Mouse (Mus musculus) adrenal gland, adult 8-10 months (tissue): ENCODE data around the gene Camta1. TPM values are rescaled to one million over a fixed set of nuclear protein-coding genes. Genes with fewer than 3 reads are reported as not detected.

Source experiments
- DNase-seq: peaks from one replicate; pipeline ENCODE4 v3.0.0; 2022
- total RNA-seq, 4 experiments: library from RNA; stranded (reverse); gene quantifications; 2 replicates each; pipeline ENCODE4 v1.2.4; 2022

Camta1 gene
- total RNA-seq, 4 experiments from 2014 or later = 23.6 to 59.6 (median 36.5) TPM

DNA sequence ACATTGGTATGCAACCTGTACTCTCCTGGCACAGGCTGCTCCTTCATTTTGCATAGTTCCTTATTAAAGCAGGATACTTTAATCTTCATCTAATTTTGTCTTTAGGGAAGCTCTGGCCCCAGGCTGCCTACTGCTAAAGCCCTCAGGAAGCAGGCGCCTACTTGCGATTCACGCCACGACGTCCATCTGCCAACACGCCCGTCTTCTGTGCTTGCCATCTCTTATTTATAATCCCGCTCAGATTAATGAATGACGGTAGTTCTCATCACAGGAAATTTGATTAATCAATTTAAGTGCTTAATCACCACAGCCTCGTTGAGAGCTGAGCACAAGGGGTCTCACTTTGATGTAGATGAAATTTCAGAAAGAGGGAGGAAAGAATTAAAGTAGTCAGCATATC is 546.0 kb downstream of the Camta1 start:
- DNase-seq = no peak

DNA sequence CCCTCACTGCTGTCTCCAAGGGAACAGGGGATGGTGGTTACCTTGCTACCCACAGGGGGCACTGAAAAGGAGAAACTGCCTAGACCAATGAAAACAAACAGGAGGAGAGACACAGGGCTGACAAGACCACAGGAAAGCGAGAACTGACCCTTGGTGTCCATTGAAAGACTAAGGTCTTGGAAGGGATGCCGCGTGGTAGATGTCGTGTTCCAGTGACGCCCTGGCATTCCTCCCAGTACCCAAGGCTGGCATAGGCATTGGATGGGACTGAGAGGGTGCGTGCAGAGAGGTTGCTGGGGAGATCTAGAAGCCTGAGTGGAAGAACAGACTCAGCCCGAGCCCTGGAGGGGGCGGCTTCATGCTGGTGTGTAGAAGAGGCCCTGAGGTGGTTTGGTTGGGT is 550.9 kb downstream of the Camta1 start:
- no peak for DNase-seq

DNA sequence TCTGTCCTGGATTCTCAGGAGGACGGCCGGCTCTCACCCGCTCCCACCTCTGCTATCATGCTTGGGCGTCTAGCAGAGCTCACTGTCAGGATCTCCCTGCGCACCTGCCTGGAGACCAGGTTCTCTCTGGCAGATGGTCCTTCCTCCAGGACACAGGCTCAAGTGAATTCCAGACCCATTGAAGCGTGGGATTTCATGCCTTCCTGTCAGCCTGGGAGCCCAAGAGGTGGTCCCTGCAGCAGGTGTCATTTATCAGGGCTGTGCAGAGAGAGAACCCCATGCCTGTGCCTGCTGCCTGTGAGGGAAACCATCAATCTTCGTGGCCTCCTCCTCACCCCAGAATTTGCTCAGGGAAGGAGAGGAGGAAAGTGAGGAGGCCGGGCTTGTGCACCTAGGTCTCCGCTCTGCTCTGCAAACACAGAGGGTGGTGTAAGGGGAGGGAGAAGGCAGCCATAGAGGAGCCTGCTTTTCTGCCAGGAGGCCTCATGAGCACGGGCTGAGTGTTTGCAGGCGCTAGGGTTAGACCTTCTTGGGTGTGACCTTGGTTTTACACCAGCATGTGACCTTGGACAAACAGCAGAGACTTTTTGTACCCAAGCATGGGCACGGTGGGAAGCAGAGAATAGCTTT is 551.5 kb downstream of the Camta1 start:
- no peak for DNase-seq

DNA sequence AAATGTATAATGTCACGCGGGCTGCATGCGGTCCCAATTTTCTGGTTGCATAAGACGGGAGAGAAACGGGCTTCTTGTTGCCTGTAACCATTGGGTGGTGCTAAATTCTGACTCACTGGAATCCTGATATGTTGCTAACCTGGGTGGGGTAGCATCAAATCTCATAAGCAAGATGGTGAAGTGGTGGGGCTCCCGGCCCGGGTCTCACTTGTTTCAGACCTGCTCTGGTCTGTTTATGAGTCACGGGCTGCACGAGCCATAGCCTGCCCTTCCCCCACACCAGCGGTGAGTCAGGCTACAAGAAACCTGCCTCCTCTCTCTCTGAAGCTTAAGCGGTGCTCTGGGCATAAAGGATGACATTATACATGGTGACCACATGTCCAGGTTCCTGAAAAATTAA is 554.8 kb downstream of the Camta1 start:
- DNase-seq = no peak

DNA sequence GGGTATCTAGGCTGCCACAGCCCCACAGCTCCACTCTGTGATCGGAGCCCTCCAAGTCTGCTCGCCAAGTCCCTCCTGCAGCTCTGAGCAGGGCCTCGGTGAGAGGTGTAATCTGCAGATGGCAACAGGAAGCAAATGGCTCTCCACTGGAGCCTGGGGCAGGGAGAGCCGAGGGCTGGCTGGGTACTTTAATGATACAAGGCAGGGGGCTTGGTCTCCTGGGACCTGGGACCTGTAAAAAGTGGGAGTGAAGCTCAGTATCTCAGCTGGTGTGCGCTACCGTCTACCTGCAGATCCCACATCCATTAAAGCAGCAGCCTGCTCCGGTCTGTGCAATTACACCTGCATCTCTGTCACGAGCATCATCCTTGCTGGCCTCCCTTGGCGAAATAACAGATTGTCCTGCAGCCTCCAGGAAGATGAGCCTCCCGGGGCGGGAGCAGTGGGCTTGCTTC is 555.3 kb downstream of the Camta1 start:
- no peak for DNase-seq

DNA sequence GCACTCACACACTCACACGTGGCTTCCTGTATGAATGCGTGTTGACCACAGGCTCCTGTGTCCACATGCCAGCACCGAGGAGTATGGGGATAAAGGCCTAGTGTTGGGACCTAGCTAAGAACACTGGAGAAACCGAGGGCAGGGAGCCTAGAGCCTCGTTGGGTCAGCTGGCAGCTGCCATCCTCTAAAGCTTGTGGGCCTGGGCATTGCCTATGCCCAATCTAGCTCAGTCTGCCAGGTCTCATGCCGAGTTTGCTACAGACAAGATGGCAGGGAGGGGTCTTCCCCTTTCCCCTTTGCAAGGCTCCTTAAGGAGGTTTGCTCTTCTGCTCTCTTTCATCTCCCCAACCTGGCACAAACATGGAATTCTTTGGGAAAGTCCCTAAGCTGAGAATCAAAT is 555.9 kb downstream of the Camta1 start:
- no peak for DNase-seq

DNA sequence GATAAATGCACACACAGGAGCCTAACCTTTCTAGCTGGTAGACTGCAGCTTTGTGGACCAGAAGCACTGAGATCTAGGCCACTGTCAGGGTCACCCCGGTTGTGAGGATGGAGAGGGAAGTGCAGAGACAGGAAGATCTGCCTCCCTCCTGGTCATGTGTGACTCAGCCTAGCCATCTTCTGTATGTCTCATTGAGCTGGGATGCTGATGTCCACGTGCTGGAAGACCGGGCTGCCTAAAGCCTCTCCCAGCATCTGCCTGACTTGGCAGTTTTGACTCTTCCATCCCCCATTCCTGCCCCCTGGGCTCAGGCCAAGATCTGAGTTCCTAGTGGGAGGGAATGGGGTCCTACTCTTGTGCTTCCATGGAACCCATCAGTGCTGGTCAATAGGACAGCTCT is 557.7 kb downstream of the Camta1 start:
- no peak for DNase-seq

DNA sequence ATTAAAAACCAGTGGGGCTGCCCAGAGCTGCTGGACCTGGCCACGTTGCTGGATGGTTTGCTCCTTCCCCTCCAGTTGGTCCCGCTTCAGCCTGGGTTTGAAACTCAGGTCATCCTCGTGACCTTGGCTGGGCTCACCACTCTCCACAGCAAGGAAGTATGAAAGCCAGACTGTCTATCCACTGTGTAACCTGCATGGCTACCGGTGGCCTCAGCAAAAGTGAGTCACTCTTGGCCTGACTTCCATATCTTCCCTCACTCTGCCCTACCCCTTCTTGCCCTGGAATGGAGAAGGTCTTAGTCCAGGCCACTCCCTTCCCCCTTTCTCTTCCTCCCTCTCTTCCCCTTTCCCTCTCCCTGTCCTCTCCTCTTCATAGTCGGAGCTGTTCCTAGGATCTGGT is 558.2 kb downstream of the Camta1 start:
- no peak for DNase-seq

DNA sequence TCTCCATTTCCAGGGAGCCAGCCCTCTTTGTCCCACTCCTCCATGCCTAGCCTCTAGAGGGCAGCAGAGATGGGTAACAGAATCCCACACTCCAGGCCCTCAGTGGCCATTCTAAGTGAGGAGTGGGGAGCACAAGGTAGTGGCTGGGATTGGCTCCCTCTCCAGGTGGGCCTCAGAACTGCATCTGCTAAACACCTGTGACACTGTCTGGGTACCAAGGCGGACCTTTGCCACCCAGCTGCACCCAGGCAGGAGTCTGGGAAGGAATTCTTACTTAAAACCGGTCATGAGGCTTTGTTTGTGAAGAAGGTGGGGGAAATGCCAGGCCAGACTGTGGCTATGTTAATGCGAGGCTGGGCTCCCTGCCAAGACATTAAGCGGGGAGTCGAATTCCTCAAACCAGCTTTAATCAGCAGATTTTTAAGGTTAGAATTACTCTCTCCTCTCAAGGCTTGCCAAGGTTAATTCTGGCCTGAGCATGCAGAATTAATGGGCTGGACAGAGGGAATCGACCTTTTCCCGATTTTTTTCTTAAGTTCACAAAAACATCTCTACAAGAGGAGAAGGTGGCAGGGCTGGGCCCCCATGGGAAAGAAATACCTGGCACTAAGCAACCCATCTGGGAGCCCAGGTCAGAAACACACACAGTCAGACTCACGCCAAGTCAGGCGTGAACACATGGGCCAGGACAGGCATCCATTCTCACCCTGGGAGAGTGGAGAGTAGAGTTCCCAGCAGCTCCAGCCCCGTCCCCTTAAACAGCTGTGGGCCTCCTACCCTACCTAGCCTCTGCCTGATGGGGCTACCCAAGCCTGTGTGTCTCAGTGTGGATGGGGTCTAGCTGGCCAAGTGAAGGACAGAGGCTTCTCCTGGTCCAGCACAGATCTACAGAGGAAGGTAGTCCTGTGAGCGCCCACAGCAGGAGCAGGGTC is 559.2 kb downstream of the Camta1 start:
- DNase-seq = no peak

DNA sequence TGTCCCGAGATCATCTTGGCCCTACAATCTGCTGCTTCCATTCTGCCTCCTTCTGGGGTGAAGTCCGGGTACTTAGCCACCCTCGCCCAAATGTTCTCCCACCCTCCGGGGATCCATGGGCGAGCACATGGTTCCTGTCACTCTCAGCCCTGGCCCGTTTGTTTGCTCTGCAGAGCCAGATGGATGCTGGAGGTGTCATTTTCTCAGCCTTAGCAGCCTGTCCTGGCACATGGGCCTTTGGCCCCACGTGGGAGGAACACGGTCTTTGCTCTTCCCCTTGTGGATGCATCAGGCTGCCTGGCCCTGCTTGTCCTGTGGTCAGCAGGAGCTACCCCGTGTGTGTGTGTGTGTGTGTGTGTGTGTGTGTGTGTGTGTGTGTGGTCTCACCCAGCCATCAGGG is 560.3 kb downstream of the Camta1 start:
- DNase-seq = no peak

DNA sequence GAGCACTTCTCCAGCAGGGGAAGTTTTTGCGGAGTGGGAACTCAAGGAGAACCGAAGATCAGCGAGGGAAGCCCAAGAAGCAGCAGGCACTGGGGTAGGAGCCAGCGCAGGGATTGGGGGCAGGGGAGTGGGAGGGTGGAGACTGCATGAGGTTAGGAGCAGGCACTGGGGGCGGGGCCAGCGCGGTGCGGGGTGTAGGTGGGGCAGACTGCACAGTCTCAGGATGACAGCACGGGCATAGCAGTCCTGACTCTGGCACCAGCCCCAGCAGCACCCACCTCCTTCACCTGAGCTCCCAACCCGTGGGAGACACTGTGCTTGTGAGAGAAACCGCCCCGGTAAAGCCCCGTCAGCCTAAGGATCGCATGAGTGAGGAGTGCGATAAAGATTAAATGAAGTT is 561.0 kb downstream of the Camta1 start:
- no peak for DNase-seq

DNA sequence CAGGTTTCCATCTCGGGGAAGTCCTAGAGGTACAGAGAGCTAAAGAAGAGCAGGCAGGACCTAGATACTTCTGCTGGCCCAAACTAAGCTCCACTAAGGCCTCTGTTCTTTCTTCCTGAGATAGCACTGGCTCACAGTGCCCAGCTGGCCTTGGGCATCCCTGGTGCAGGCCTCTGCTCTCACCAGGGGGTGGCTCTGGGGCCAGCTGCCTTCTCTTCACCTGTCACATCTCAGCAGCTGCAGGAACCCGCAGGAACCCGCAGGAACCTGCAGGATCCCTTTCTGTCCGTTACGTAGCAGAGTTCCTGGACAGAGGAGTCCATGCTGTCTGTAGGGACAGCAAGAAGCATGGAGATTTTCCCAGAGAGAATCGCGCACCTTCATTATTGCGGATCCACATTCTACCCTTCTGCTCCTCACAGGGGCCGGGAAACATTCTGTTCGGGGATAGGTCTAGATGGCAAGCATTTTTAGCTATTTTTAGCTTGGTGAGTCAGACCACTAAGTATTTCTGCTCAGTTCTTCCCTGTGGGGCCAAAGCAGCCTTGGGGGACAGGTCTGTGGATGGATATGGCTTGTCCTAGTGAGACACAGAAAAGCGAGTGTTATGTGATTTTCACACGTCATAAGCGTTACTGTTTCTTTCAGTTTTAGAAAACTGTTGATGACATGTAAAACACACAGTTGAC is 566.0 kb downstream of the Camta1 start:
- DNase-seq = no peak

DNA sequence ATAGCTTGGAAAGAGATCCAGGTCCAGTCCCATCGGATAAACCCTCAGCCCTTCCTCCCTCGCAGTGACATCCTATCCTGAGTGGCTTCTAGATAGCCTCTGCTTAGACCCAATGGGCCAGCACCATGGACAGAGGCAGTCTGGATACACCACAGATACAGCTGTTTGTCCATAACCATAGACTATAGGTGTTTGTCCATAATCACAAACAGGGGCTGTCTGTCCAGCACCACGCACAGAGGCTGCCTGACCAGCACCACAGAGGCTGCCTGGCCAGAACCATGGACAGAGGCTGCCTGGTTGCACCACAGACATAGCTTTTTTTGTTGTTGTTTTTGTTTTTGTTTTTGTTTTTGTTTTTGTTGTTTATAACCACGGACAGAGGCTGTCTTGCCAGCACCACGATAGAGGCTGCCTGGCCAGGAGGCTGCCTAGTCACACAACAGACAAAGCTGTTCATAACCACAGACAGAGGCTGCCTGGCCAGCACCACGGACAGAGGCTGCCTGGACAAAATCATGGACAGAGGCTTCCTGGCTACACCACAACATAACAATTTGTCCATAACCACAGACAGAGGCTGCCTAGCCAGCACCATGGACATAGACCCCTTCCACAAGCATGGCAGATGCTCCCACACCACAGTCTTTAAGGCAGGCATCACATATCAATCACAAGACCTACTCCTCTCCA is 572.6 kb downstream of the Camta1 start:
- DNase-seq = no peak

DNA sequence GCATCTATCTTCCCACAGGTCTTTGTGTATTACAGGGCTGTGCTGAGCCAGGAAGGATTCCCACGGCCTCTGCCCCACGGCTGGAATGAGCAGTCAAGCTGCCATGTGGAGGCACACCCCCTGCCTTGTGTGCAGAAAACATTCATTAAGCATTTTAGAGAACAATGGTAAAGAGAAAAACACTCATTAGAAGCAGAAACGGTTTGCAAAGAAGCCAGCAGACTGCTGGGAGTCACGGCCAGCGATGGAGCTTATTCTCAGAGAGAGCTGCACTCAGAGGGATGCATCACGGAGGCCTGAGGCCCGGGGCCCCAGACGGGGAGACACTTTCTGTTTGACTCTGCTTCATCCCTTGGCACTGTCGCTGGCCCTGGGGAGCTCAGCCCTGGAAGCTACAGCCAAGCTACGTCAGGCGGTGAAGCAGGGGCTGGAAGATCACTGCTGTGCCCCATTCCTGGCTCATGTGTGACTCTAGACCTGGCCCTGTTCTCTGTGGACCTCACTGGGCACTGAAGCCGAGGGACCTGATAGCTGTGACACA is 575.7 kb downstream of the Camta1 start:
- DNase-seq = no peak

DNA sequence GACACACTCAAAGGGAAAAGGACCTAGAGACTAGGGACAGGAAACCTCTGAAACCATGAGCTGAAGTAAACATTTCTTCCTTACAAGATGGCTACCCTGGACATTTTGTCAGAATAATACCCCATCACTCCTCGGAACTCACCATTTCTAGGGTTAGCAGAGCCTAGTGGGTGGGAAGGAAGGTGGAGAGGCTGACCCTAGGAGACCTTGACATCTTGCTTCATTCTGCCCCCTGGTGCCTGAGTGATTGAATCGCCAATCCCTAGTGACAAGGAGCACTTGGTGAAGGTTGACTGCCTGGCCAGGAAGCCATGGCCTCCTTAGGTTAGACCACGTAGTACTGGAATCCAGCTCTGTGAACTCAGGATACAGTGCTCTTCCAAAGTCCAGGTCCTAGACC is 576.2 kb downstream of the Camta1 start:
- no peak for DNase-seq

DNA sequence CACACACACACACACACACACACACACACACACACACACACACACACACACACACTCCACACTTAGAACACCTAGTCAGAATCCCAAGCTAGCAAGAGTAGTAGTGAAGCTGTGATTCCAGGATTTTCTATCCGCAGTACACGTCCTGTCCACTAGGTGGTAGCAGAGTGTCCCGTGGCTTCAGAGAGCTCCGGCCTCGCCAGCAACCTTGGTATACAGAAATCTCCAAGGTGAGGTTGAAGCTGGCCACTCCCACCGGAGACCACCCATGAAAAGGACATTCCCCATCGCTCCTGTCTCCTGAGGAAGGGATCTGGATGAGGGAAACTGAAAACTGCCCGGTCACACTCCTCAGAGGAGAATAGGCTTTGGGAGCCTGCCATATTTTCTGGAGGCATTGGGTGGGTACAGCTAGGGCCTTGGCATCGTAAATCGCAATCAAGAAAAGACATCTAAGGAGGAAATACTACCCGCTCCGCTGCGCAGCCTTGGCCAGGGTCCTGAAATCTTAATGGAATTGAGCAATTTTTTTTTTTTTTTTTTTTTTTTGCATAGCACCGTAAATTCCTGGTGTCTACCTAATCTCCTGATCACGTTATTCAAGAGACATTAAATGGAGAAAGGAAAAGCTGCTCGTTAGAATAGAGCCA is 578.5 kb downstream of the Camta1 start:
- no peak for DNase-seq

DNA sequence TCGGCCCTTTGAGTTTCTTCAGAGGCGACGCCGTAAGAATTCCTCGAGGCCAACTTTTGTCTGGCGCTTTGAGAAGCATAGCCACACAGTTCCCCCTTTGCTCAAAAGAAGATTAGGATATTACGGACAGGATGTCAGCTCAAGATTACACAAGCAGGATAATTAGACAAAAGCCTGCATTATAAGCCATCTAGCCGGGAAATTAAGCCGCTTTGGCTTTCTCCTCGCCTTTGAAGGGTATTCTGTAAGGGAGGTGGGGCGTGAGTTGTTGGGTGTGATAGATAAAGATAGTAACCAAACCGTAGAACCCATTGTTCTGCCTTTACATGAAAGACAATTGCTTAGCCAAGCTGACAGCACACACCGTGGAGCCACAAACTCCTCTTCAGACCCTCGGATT is 579.6 kb downstream of the Camta1 start:
- DNase-seq = no peak

DNA sequence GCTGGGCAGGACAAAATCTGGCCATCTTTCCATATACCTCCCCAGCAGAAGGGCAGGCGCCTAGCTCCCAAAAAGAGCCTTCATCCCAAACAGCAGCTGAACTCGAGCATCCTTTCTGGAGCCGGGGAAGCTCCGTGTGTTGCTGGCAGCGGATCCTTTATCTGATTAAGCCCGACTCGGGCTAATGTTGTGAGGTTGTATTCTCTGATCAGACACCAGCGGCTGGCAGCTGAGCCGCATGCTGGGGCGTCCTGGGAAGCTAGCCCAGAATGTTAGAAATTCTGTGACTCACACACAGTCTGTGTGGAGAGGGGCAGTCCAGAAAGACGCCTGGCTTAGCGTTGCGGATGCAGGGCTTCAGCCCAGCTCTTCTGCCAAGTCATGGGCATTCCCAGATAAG is 586.4 kb downstream of the Camta1 start:
- DNase-seq = peak; percentile 16

DNA sequence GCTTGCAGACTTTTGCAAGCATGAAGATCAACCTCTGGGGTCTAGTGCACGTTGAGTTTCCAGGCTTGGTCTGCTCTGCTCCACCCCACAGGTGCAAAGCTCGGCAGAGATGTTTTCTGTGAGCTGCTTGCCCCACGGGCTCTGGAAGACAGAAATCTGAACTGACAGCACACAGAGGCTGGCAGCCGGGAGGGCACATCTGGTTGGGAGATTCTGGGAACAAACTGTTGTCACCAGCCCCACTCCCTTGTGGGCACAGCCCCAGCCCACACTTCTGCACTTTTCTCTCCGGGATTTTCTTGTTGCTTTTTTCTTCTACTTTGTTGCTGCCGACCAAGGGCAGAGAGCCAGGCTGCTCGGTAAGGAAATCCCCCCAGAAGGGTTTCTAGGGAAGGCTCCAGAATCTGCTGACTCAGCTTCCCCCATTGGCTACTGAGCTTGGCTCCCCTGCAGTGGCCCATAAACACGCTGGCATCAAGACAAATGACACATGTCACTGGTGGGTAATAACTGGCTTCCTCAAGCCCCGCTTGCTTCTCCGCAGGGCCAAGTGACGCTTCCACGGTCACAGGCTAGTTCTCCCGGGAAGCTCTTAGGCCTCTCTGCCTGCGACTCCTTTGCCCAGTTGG is 597.8 kb downstream of the Camta1 start:
- no peak for DNase-seq

DNA sequence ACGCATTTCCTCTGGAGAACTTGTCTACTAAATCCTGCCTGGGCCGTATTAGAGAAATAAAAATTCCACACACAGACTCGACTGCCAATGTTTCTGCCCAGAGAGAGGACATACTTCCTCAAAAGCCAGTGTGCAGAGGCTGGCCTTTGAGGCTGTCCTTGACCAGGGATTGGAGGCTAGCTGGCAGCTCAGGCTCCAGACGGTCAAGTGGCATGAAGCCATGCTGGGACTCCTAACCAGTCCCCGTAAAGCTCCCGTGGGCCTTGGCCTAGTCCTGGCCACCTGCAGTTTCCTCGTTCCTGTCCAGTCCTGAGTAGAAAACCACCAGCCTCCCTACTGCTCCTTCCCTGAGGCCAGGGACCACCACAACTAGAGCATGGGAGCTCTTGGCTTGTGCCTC is 598.6 kb downstream of the Camta1 start:
- DNase-seq = peak; percentile 19

DNA sequence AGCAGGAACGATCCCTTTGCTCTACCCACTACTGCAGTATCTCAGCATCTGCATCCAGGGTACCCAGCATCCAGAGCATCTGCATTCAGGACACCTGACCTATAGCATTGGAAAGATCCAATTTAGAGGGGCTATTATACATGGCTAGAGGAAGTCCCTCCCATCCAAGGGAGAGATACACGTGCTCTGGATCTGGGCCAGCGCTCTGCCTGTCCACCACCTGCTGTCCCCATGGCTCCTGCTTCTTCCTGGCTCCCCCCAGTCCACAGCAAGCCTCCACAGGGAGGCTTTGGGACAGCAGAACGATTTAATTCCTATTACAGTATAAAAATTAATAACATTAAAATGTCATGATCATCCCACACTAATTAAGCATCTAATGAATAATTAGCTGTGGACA is 605.1 kb downstream of the Camta1 start:
- DNase-seq = no peak

DNA sequence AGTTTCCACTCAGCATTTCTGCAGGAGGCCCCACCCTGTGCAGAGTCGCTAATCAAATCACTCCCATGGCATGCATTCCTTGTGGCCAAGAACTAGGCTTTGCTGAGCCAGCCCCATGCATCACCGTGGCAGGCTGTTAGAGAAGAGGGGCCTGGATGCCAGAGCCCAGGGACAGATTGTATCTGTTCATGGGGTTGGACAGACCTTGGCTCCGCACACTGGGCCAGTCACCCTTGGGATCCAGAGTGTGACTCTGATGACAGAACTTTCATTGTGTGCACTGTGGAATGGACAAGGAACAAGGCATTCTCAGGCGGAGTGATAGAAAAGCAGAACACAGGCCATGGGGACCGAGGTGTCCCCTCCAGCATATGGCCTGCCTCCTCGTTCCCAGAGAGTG is 610.9 kb downstream of the Camta1 start:
- no peak for DNase-seq
